Mouse (Mus musculus): ENCODE data around the gene Arid3a. TPM values are rescaled to one million over a fixed set of nuclear protein-coding genes. Genes with fewer than 3 reads are reported as not detected.

Gene Arid3a
- polyA plus RNA-seq, 1 experiment from 2014 or later, result 2.8 TPM

GRCm38 (mm10) chr10:79921572-79921971 lies 5.3 kb upstream of the Arid3a start:
- no peak overlapping the region for H3K27ac ChIP-seq (replicated peaks in 1 of 2; ENCODE audit: control insufficient read depth in 1 of 2, insufficient read depth in 1 of 2, low read depth in 2 of 2, low read length in 2 of 2)
- 2% methylated on average over 34 of the region's 34 CpGs for WGBS
- peaks cover 11 to 32% of the 10 kb centered on the region in 2 experiments for H3K4me1 ChIP-seq (ENCODE audit: control insufficient read depth in 2 of 2, insufficient read depth in 2 of 2, low read length in 2 of 2)
- H3K36me3 ChIP-seq (ENCODE audit: control insufficient read depth, insufficient read depth, low read length), result no peaks in the 10 kb centered on the region
- peak overlapping the region; percentile 14 to 38 for H3K4me3 ChIP-seq (ENCODE audit: control insufficient read depth in 1 of 2, insufficient read depth in 1 of 2, low read depth in 1 of 2, low read length in 2 of 2)
- H3K9me3 ChIP-seq (ENCODE audit: control insufficient read depth, low read length), result no peaks in the 10 kb centered on the region
- peaks cover 62% of the 10 kb centered on the region for H3K27me3 ChIP-seq (ENCODE audit: control insufficient read depth, insufficient read depth, low read length)
- no peak for ATAC-seq (ENCODE audit: insufficient number of reproducible peaks, insufficient read depth, low FRiP score, low read depth)
- H3K4me2 ChIP-seq (ENCODE audit: low read length), result peak overlapping the region; percentile 69
- peak overlapping the region; percentile 47 for H3K9ac ChIP-seq (ENCODE audit: low read length)

DNA sequence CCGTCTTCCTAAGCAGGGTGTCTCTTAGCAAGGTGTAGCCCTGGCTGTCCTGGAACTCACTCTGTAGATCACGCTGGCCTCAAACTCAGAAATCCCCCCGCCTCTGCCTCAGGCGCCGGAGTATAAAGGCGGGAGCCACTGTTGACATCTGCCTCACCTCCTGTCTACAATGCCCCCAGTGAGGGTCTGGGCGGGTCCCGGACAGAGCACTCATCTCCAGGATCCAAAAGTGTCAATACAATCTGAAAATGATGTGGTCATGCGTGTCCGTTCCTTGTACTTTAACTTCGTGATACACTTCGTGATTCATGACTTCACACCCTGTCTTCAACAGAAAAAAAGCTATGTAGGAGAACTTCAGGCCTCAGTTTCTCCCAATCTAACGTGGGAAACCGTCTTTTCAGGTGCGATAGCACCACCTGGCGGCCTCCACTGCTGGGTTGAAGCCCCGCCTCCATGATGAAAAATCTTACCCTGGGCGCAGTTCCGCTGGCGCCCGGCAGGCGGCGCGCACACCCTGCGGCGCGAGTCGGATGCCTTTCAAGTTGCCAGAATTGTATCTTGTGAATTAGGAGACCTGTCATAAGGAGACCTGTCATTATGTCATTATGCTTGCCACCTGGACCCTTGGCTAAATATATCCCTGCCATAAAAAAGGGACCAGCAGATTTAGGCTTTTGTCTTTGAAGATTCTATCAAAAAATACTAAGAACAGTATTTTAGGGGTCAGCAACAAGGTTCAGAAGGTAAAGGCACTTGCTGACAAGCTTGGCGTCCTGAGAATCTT lies 1.7 kb upstream of the Arid3a start:
- Histone ChIP-seq H3K27me3 (ENCODE audit: control insufficient read depth, insufficient read depth, low read length) (peaks cover 33% of the 10 kb centered on the region), H3K4me1 (ENCODE audit: control insufficient read depth in 2 of 2, insufficient read depth in 2 of 2, low read length in 2 of 2) (peaks cover 9 to 39% of the 10 kb centered on the region in 2 experiments), H3K36me3 (ENCODE audit: control insufficient read depth, insufficient read depth, low read length) (no peaks in the 10 kb centered on the region), H3K27ac (replicated peaks in 1 of 2; ENCODE audit: control insufficient read depth in 1 of 2, insufficient read depth in 1 of 2, low read depth in 2 of 2, low read length in 2 of 2) (peak overlapping the region in 1 of 2 experiments; percentile 94; a peak in 1 of 4 replicates), H3K4me3 (ENCODE audit: control insufficient read depth in 1 of 2, insufficient read depth in 1 of 2, low read depth in 1 of 2, low read length in 2 of 2) (peak overlapping the region in 1 of 2 experiments; percentile 93; a peak in 2 of 4 replicates), H3K9ac (ENCODE audit: low read length) (0 out of 2 replicates have a peak overlapping the region, but pooled peaks have one; percentile 95), H3K4me2 (ENCODE audit: low read length) (peak overlapping the region; percentile 83), H3K9me3 (ENCODE audit: control insufficient read depth, low read length) (no peaks in the 10 kb centered on the region)
- 9% methylated on average over 29 of the region's 29 CpGs for WGBS
- ATAC-seq (ENCODE audit: insufficient number of reproducible peaks, insufficient read depth, low FRiP score, low read depth), result no peak

DNA sequence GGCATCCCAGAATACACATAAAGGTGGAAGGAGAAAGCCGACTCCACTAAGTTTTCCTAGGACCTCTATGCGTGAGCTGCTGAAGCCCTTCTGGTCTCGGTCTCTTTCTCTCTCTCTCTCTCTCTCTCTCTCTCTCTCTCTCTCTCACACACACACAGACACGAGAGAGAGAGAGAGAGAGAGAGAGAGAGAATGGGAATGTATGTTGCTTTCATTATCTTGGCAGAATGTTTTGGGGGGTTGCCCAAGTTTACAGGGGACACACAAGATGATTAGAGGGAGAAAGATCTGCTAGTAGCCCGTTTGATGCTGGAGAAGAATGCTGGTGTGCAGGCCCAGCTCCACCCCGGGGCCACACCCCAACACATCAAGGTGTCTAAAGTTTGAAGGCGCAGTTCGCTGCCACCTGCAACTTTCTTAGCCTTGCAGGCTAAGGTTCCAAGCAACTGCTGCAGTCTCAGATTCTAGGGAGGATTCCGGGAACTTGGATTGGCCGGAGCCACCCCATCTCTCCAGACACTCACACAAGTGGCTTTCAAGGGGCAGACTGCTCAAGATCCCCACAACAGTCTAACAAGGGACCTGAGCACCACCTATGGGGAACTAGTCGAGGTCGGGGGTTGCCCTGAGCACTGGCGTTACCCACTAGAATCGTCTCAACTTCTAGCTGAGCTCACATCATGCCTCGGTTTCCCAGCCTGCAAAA lies 905 bp upstream of the Arid3a start:
- peak overlapping the region; percentile 38 to 94; a peak in 3 of 4 replicates for H3K27ac ChIP-seq (replicated peaks in 1 of 2; ENCODE audit: control insufficient read depth in 1 of 2, insufficient read depth in 1 of 2, low read depth in 2 of 2, low read length in 2 of 2)
- peak overlapping the region; percentile 89 to 93 for H3K4me3 ChIP-seq (ENCODE audit: control insufficient read depth in 1 of 2, insufficient read depth in 1 of 2, low read depth in 1 of 2, low read length in 2 of 2)
- H3K9ac ChIP-seq (ENCODE audit: low read length), result peak overlapping the region; percentile 95
- H3K27me3 ChIP-seq (ENCODE audit: control insufficient read depth, insufficient read depth, low read length), result peaks cover 25% of the 10 kb centered on the region
- peak overlapping the region; percentile 83 for H3K4me2 ChIP-seq (ENCODE audit: low read length)
- WGBS, result 6% methylated on average over 15 of the region's 15 CpGs
- no peak for ATAC-seq (ENCODE audit: insufficient number of reproducible peaks, insufficient read depth, low FRiP score, low read depth)
- no peaks in the 10 kb centered on the region for H3K9me3 ChIP-seq (ENCODE audit: control insufficient read depth, low read length)
- peaks cover 9 to 33% of the 10 kb centered on the region in 2 experiments for H3K4me1 ChIP-seq (ENCODE audit: control insufficient read depth in 2 of 2, insufficient read depth in 2 of 2, low read length in 2 of 2)
- H3K36me3 ChIP-seq (ENCODE audit: control insufficient read depth, insufficient read depth, low read length), result peaks cover 4% of the 10 kb centered on the region

- peak overlapping the region; percentile 95 for H3K9ac ChIP-seq (ENCODE audit: low read length)
- under 1% methylated on average over 54 of the region's 54 CpGs for WGBS
- H3K9me3 ChIP-seq (ENCODE audit: control insufficient read depth, low read length), result no peaks in the 10 kb centered on the region
- peak overlapping the region; percentile 88 to 94 for H3K27ac ChIP-seq (replicated peaks in 1 of 2; ENCODE audit: control insufficient read depth in 1 of 2, insufficient read depth in 1 of 2, low read depth in 2 of 2, low read length in 2 of 2)
- peak overlapping the region; percentile 89 to 93 for H3K4me3 ChIP-seq (ENCODE audit: control insufficient read depth in 1 of 2, insufficient read depth in 1 of 2, low read depth in 1 of 2, low read length in 2 of 2)
- peak; percentile 44 for ATAC-seq (ENCODE audit: insufficient number of reproducible peaks, insufficient read depth, low FRiP score, low read depth)
- H3K36me3 ChIP-seq (ENCODE audit: control insufficient read depth, insufficient read depth, low read length), result peaks cover 19% of the 10 kb centered on the region
- H3K4me2 ChIP-seq (ENCODE audit: low read length), result peak overlapping the region; percentile 83
- H3K27me3 ChIP-seq (ENCODE audit: control insufficient read depth, insufficient read depth, low read length), result peaks cover 10% of the 10 kb centered on the region
- peaks cover 13 to 35% of the 10 kb centered on the region in 2 experiments for H3K4me1 ChIP-seq (ENCODE audit: control insufficient read depth in 2 of 2, insufficient read depth in 2 of 2, low read length in 2 of 2)
Observed at GRCm38 (mm10) chr10:79927324-79928029, 634 bp downstream of the Arid3a start.

DNA sequence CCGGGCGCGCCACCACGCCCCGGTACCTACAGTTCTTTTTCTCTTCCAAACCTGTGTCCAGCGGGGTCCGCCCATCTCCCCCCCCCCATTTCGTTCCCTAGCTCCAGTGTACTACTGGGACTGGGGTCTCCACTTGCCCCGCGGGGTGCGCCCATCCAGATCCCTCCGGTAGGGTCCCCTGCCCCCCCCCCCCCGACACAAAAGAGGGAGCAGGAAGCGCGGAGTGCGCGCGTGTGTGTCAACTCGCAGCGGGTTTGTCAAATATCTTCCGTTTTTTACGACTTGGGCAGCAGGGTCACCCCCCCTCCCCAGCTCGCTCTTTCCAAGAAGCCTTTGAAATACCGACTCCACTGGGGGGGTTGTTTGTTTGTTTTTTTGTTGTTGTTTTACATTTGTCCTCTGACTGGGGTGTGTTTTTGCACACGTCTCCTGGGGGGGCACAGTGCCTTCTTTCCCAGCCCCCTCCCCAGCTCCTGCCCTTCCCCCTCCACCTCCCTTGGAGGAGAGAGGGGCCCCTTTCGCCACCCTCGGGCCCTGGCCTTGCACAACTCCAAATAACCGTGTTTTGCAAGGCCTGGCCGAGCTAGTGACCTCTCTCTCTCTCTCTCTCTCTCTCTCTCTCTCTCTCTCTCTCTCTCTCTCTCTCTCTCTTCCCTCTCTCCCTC lies 1.3 kb downstream of the Arid3a start:
- Histone ChIP-seq H3K27ac (replicated peaks in 1 of 2; ENCODE audit: control insufficient read depth in 1 of 2, insufficient read depth in 1 of 2, low read depth in 2 of 2, low read length in 2 of 2) (peak overlapping the region; percentile 88 to 94), H3K4me2 (ENCODE audit: low read length) (peak overlapping the region; percentile 83), H3K4me3 (ENCODE audit: control insufficient read depth in 1 of 2, insufficient read depth in 1 of 2, low read depth in 1 of 2, low read length in 2 of 2) (peak overlapping the region; percentile 89 to 93), H3K9me3 (ENCODE audit: control insufficient read depth, low read length) (no peaks in the 10 kb centered on the region), H3K27me3 (ENCODE audit: control insufficient read depth, insufficient read depth, low read length) (peaks cover 3% of the 10 kb centered on the region; the same call in 1 of the 2 replicates), H3K9ac (ENCODE audit: low read length) (peak overlapping the region; percentile 95), H3K4me1 (ENCODE audit: control insufficient read depth in 2 of 2, insufficient read depth in 2 of 2, low read length in 2 of 2) (peaks cover 20 to 42% of the 10 kb centered on the region in 2 experiments), H3K36me3 (ENCODE audit: control insufficient read depth, insufficient read depth, low read length) (peaks cover 19% of the 10 kb centered on the region)
- no peak for ATAC-seq (ENCODE audit: insufficient number of reproducible peaks, insufficient read depth, low FRiP score, low read depth)
- WGBS, result under 1% methylated on average over 29 of the region's 29 CpGs

DNA sequence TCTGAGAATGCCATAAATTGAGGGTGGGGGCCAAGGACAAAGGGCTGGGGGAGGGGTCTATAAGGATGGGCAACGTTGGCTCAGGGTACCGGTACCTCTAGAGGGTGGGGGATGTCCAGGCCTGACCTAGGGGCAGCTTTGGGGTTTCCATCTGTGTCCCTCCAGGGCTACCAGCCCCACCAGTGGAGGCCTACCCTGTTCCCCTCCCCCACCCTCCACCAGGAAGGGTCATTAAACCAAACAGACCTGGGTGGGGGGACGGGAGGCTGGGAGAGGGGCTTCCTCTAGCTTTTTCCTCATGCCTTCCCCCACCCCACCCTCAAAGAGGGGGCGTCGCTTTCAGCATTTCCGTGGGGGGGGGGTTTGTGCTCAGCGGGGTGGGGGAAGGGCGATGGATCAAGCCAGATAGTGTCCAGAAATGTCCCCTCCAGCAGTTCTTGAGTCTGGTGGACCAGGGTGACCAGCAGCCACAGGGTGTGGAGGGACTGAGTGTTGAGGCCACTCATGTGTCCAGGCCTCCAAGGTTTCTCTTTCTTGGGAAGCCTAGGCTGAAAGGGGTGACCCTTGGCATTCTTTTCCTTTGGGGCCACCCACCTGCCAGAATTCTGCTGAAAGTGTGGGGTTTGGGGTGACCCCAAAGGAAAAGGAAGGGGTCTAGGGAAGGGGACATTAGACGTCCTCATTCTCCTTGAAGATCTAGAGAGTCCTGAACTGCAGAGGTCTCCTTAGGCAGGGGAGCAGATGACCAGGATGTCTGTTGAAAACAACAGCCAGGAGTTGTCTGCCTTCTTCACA lies 2.3 kb downstream of the Arid3a start:
- ATAC-seq (ENCODE audit: insufficient number of reproducible peaks, insufficient read depth, low FRiP score, low read depth), result no peak
- Histone ChIP-seq H3K4me3 (ENCODE audit: control insufficient read depth in 1 of 2, insufficient read depth in 1 of 2, low read depth in 1 of 2, low read length in 2 of 2) (peak overlapping the region; percentile 89 to 93; a peak in 3 of 4 replicates), H3K4me1 (ENCODE audit: control insufficient read depth in 2 of 2, insufficient read depth in 2 of 2, low read length in 2 of 2) (peaks cover 29 to 51% of the 10 kb centered on the region in 2 experiments), H3K36me3 (ENCODE audit: control insufficient read depth, insufficient read depth, low read length) (peaks cover 27% of the 10 kb centered on the region), H3K27ac (replicated peaks in 1 of 2; ENCODE audit: control insufficient read depth in 1 of 2, insufficient read depth in 1 of 2, low read depth in 2 of 2, low read length in 2 of 2) (peak overlapping the region in 1 of 2 experiments; percentile 94; a peak in 2 of 4 replicates), H3K9ac (ENCODE audit: low read length) (peak overlapping the region; percentile 95; the same call in 1 of the 2 replicates), H3K4me2 (ENCODE audit: low read length) (peak overlapping the region; percentile 83), H3K9me3 (ENCODE audit: control insufficient read depth, low read length) (no peaks in the 10 kb centered on the region), H3K27me3 (ENCODE audit: control insufficient read depth, insufficient read depth, low read length) (no peaks in the 10 kb centered on the region)
- WGBS, result 20% methylated on average over 9 of the region's 9 CpGs
